Mouse (Mus musculus) ES-Bruce4 (cell line): ENCODE data around the gene Wnt10b. TPM values are rescaled to one million over a fixed set of nuclear protein-coding genes. Genes with fewer than 3 reads are reported as not detected.
"Not testable (repeated sequence)": the region's sequence is repeated elsewhere in the genome, so short reads cannot be mapped to it uniquely, and the experiment has no call there.

ENCODE experiments used
- H3K27ac ChIP-seq: 2 replicates; pipeline ENCODE4 v1.5.1; 2012; ENCODE audit warnings: low read length, inconsistent platforms; ENCODE audit not compliant: insufficient read depth
- H3K27me3 ChIP-seq: 2 replicates; pipeline ENCODE4 v1.6.1; 2012; ENCODE audit warnings: mild to moderate bottlenecking, low read length, inconsistent platforms; ENCODE audit not compliant: control insufficient read depth, poor library complexity, insufficient read depth, severe bottlenecking
- H3K36me3 ChIP-seq: 2 replicates; pipeline ENCODE4 v1.6.1; 2012; ENCODE audit warnings: inconsistent platforms, mild to moderate bottlenecking, low read length, moderate library complexity; ENCODE audit not compliant: control insufficient read depth, poor library complexity, insufficient read depth, severe bottlenecking
- H3K4me1 ChIP-seq: one replicate; pipeline ENCODE4 v1.8.1; 2011; ENCODE audit warnings: low read length; ENCODE audit not compliant: control insufficient read depth, insufficient read depth
- H3K4me3 ChIP-seq: 2 replicates; pipeline ENCODE4 v1.5.1; 2011; ENCODE audit warnings: low read depth, mild to moderate bottlenecking, low read length
- H3K9ac ChIP-seq: 2 replicates; pipeline ENCODE4 v1.6.1; 2012; ENCODE audit warnings: low read depth, mild to moderate bottlenecking, inconsistent platforms; ENCODE audit not compliant: poor library complexity, severe bottlenecking
- H3K9me3 ChIP-seq: replicated peaks from 2 replicates; pipeline ENCODE4 v1.6.1; 2012; ENCODE audit warnings: mild to moderate bottlenecking, low read length, inconsistent platforms; ENCODE audit not compliant: control insufficient read depth, poor library complexity, insufficient read depth, severe bottlenecking
- CTCF ChIP-seq: IDR thresholded peaks from one replicate; pipeline ENCODE4 v1.8.1; 2011; ENCODE audit warnings: low read depth, low read length
- EP300 ChIP-seq: IDR thresholded peaks from 2 replicates; pipeline ENCODE4 v1.6.1; 2011; ENCODE audit warnings: low read depth, low read length; ENCODE audit not compliant: insufficient read depth
- POLR2A ChIP-seq: IDR thresholded peaks from one replicate; pipeline ENCODE4 v1.8.1; 2011; ENCODE audit warnings: low read length; ENCODE audit not compliant: insufficient read depth
- polyA plus RNA-seq: library from polyadenylated mRNA; stranded (reverse); fragments of >200 nt; gene quantifications from 2 replicates; pipeline ENCODE4 v1.2.4, GENCODE M21; 2011; ENCODE audit warnings: low read depth; ENCODE audit not compliant: missing spikeins, insufficient read depth, insufficient read length

Wnt10b gene
- polyA plus RNA-seq, 1 experiment: 1.8 TPM

DNA sequence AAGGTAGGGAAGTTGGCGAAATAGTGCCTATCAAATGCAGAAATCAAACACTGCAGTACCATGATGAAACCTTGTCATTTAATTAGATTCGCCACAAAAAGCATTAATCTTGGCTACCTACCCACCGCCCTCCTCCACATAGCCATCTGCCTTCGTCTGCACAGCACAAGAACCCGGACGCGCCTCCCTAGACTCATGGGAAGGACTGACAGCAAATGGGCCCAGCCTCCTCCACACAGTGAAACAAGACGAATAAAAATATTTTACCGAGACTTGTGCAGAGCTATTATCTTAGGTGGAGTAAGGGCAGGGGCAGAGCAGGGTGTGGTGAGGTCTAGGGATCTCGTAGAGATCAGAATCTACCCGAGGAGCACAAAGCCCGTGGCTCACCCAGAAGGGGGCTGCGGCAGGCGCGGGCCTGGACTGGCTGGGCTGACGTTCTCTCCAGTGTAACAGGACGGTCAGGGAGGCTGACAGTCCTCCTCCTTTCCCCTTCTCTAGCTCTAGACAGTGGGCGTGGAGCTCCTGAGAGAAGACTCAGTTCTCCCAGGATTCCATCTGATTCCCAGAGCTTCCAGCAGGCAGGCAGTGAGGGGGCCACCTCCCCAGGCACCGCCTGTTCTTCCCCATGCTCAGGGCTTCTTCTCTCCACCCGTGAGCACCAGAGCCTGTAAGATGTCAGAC is 34.9 kb upstream of the Wnt10b start:
- TF ChIP-seq EP300 (no peak), POLR2A (no peak)
- Histone ChIP-seq H3K27ac (no peak overlapping the region), H3K9ac (no peak overlapping the region), H3K27me3 (no peaks in the 10 kb centered on the region), H3K4me3 (no peak overlapping the region), H3K9me3 (no peaks in the 10 kb centered on the region), H3K36me3 (no peaks in the 10 kb centered on the region; the same call in 1 of the 2 replicates), H3K4me1 (no peaks in the 10 kb centered on the region)

DNA sequence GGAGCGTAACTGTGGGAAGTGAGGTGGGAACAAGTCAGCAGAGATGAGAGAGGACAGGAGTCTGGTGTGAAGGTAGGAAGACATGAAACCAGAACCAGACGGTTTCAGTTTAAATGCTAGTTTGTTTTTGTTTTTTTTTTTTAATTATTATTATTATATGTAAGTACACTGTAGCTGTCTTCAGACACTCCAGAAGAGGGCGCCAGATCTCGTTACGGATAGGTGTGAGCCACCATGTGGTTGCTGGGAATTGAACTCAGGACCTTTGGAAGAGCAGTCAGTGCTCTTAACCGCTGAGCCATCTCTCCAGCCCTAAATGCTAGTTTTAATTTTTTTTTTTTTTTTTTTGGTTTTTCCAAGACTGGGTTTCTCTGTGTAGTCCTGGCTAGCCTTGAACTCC is 32.3 kb upstream of the Wnt10b start:
- H3K27ac ChIP-seq, H3K9ac ChIP-seq, H3K36me3 ChIP-seq, H3K4me1 ChIP-seq, H3K27me3 ChIP-seq, H3K4me3 ChIP-seq, H3K9me3 ChIP-seq: not testable (repeated sequence)

DNA sequence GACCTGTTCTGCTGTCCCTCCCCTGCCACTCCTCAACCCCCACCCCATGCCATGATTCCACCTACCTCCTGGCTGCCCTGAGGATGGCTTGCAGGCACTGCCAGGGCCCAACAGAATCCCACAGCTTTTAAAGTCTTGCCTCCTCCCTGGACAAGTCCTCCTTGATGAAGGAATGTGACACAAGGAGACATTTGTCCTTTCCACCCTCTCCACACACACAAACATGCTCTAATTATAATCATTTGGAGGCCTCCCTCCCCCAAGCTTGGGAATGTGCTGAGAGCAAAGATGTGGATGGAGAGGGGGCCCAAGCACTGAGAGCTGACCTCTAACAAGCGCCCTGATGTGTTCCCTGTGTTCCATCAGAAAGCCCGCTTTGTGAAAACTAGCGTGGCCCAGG is 31.4 kb upstream of the Wnt10b start, which contains the start of gene Ddn:
TSS of gene Ddn (minus strand) at position 101 of the 400 bp plus-strand sequence.
- Histone ChIP-seq H3K4me3 (no peak within 1 kb of the TSS), H3K27ac (no peak within 1 kb of the TSS), H3K9me3 (no peaks in the 10 kb centered on the region), H3K27me3 (peaks cover 8% of the 10 kb centered on the region; the same call in 1 of the 2 replicates), H3K4me1 (no peaks in the 10 kb centered on the region), H3K36me3 (no peaks in the 10 kb centered on the region), H3K9ac (no peak within 1 kb of the TSS)
- TF ChIP-seq EP300: no peak
- no peak for TF ChIP-seq POLR2A
- no peak for TF ChIP-seq CTCF

DNA sequence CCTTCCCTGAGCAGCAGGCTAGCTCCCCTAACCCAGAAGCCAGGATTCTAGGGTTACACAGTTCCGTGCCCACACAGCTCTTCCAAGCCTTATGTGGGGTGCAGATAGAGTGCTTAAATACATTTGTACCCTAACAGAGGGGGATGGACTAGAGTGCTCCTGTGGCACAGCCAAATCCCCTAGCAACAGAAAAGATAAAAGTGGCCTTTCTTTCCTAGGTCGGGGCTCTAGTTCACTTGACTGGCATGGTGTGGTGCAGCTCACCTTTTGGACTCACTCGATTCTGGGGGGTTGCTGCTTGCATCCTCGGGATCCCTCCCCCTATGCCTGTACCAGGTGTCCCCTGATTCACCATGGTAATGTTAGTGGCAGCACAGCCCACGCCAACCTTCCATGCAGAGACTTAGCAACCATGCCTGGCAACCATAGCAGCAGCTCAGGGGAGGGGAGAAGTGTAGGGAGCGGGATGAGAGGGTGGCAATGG is 30.7 kb upstream of the Wnt10b start:
- TF ChIP-seq POLR2A (no peak), CTCF (no peak), EP300 (no peak)
- Histone ChIP-seq H3K9ac (no peak overlapping the region), H3K27me3 (peaks cover 8% of the 10 kb centered on the region; the same call in 1 of the 2 replicates), H3K4me3 (no peak overlapping the region), H3K4me1 (no peaks in the 10 kb centered on the region), H3K27ac (no peak overlapping the region), H3K36me3 (no peaks in the 10 kb centered on the region), H3K9me3 (no peaks in the 10 kb centered on the region)

DNA sequence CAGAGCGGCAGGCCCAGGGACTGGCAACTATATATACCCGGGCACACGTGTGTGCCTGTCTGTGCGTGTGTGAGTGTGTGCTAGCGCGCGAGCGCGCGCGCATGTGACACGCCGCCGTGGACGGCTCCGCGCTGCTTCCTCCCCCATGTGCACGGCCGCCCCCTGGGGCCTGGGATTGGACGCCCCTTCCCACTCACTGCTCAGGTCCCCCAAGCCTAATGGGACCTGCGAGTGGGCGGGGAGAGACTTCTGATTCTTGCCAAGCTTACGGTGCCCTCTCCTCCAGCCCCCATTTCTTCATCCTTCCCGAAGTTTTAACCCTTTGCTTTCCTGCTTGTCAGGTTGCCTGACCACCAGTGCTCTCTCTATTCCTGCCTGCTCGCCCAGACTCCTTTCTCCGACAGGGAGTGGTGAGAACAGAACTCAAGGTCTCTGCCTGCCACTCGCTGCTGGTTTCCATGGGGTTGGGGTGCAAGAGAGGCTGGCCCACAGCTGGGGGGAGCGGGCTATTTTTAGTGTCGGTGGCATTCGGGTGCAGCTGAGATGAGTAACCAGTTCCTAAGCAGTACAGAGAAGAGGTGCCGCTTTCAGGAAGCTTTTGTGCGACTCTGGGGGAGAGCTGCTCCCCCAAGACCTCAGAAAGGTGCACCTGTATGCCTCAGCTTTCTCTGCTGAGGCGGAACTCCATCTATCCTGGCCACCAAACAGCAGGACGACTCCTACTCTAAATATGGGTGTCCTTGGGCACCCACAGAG is 30.1 kb upstream of the Wnt10b start:
- H3K9ac ChIP-seq: 0 out of 2 replicates have a peak overlapping the region, but pooled peaks have one; percentile 43
- H3K36me3 ChIP-seq: no peaks in the 10 kb centered on the region
- H3K4me3 ChIP-seq: peak overlapping the region; percentile 19
- H3K9me3 ChIP-seq: no peaks in the 10 kb centered on the region
- H3K27ac ChIP-seq: no peak overlapping the region
- H3K4me1 ChIP-seq: no peaks in the 10 kb centered on the region
- H3K27me3 ChIP-seq: peaks cover 11% of the 10 kb centered on the region; the same call in 1 of the 2 replicates
- TF ChIP-seq POLR2A (no peak), EP300 (no peak), CTCF (no peak)
